Mouse (Mus musculus): ENCODE data around the gene Rhot2. TPM values are rescaled to one million over a fixed set of nuclear protein-coding genes. Genes with fewer than 3 reads are reported as not detected.

The Rhot2 gene
- total and polyA plus RNA-seq, 3 experiments = 16.2 to 33.8 (median 17.3) TPM

DNA sequence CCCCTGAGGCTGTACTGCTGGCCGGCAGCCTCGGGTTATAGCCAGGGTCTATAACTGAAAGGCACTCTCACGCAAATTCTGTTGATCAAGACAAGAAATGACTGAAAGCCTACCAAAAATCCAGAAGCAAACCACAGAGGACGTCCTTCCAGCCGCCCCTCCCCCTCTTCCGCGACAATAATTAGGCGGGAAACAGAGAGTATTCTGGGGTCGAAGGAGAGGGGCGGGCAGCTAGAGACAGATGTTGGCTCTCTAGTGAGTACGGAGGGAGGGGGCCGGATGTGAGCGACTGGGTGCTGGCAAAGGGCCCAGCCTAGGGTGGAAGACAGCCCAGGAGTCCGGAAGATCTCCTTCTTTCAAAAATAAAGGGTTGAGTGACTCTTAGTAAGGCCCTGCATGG is 52.0 kb downstream of the Rhot2 start, which contains the start of gene Fam173a:
Gene Fam173a, minus strand, starts transcription at position 287 of the 400 bp plus-strand sequence.
- in situ Hi-C loops (cut with MboI; ENCODE audit: low pct_ligation_motif_present, low pct_unique_long_range_greater_than_20kb, low sequenced_read_pairs) (loop anchor here (10.0 kb wide), 1 partner anchor 58 kb away; the partner anchor contains the start of gene Mslnl), dilution Hi-C loops (cut with MboI; ENCODE audit: extremely low pct_ligation_motif_present, extremely low pct_unique_long_range_greater_than_20kb, low sequenced_read_pairs) (no loop called here)
- H3K27ac ChIP-seq (ENCODE audit: insufficient read depth, low read depth) = peak within 1 kb of the TSS; percentile 67
- peak within 1 kb of the TSS; percentile 71; the same call in 1 of the 2 replicates for H3K4me2 ChIP-seq (ENCODE audit: insufficient read depth, low read depth, poor library complexity, severe bottlenecking)
- H3K9me3 ChIP-seq (replicated peaks; ENCODE audit: low read length) = no peaks in the 10 kb centered on the region
- H3K36me3 ChIP-seq (replicated peaks in 1 of 2; ENCODE audit: control insufficient read depth in 1 of 2, insufficient read depth in 1 of 2, low read length in 1 of 2) = peaks cover 17 to 38% of the 10 kb centered on the region in 2 experiments
- DNase-seq (ENCODE audit: extremely low read depth) = peak; percentile 76
- H3K4me1 ChIP-seq (ENCODE audit: control insufficient read depth in 1 of 2, insufficient read depth in 2 of 2) = peaks cover 14 to 34% of the 10 kb centered on the region in 2 experiments
- H3K79me2 ChIP-seq (replicated peaks; ENCODE audit: control insufficient read depth, extremely low read depth, insufficient read depth, poor library complexity, severe bottlenecking) = 0 out of 2 replicates have a peak, but pooled peaks cover 3% of the 10 kb centered on the region
- peak within 1 kb of the TSS; percentile 67 to 83 (median 76) for H3K4me3 ChIP-seq (replicated peaks in 1 of 3; ENCODE audit: low read depth in 2 of 3, low read length in 2 of 3, poor library complexity in 1 of 3)
- peaks cover 2% of the 10 kb centered on the region for H3K27me3 ChIP-seq (replicated peaks)
- no peak for TF ChIP-seq KAT2A (IDR thresholded peaks at IDR 0.05; ENCODE audit: insufficient replicate concordance, low read length)
- peak; percentile 82; the same call in 1 of the 2 replicates for TF ChIP-seq E2F4 (IDR thresholded peaks at IDR 0.05; ENCODE audit: insufficient replicate concordance, low read depth, low read length)
- TF ChIP-seq TCF12 (IDR thresholded peaks at IDR 0.05; ENCODE audit: low read depth, low read length) = peak; percentile 22; the same call in 1 of the 2 replicates
- peak; percentile 17; the same call in 1 of the 2 replicates for TF ChIP-seq MAZ (IDR thresholded peaks at IDR 0.05; ENCODE audit: low read depth, low read length)
- TF ChIP-seq NELFE (IDR thresholded peaks at IDR 0.05; ENCODE audit: low read depth, low read length) = no peak
- TF ChIP-seq CHD2 (IDR thresholded peaks at IDR 0.05; ENCODE audit: low read length) = no peak; the same call in 1 of the 2 replicates
- TF ChIP-seq HCFC1 (IDR thresholded peaks at IDR 0.05; ENCODE audit: low read depth, low read length) = no peak
- TF ChIP-seq MYC (IDR thresholded peaks at IDR 0.05; ENCODE audit: low read depth, low read length) = no peak
- TF ChIP-seq MAX (IDR thresholded peaks at IDR 0.05; ENCODE audit: low read length) = peak; percentile 40; the same call in 1 of the 2 replicates
- TF ChIP-seq NRF1 (IDR thresholded peaks at IDR 0.05; ENCODE audit: low read depth, low read length) = no peak
- TF ChIP-seq ETS1 (conservative IDR thresholded peaks at IDR 0.05; ENCODE audit: low read depth, low read length) = no peak
- TF ChIP-seq MEF2A (IDR thresholded peaks at IDR 0.05; ENCODE audit: borderline replicate concordance, low read depth, low read length) = no peak
- no peak for TF ChIP-seq GABPA (IDR thresholded peaks at IDR 0.05; ENCODE audit: insufficient replicate concordance, low read depth, low read length)
- no peak for TF ChIP-seq USF1 (IDR thresholded peaks at IDR 0.05; ENCODE audit: low read depth, low read length)
- peak; percentile 76; the same call in 1 of the 2 replicates for TF ChIP-seq RCOR1 (conservative IDR thresholded peaks at IDR 0.05; ENCODE audit: low read depth, low read length)
- 0 out of 2 replicates have a peak, but pooled peaks have one; percentile 5 for TF ChIP-seq SIN3A (IDR thresholded peaks at IDR 0.05; ENCODE audit: low read length)
- TF ChIP-seq MAFK (IDR thresholded peaks at IDR 0.05; ENCODE audit: insufficient replicate concordance, low read length) = no peak
- peak; percentile 8; the same call in 1 of the 2 replicates for TF ChIP-seq MXI1 (IDR thresholded peaks at IDR 0.05; ENCODE audit: low read depth, low read length)
- TF ChIP-seq IRF4 (IDR thresholded peaks at IDR 0.05; ENCODE audit: low read depth, low read length) = peak; percentile 2; the same call in 1 of the 2 replicates
- TF ChIP-seq EP300 (IDR thresholded peaks at IDR 0.05; ENCODE audit: low read length) = 0 out of 2 replicates have a peak, but pooled peaks have one; percentile 23
- TF ChIP-seq CHD1 (IDR thresholded peaks at IDR 0.05; ENCODE audit: low read depth, low read length) = 0 out of 2 replicates have a peak, but pooled peaks have one; percentile 51
- no peak for TF ChIP-seq USF2 (conservative IDR thresholded peaks at IDR 0.05; ENCODE audit: low read depth, low read length)
- no peak for TF ChIP-seq TBP (conservative IDR thresholded peaks at IDR 0.05; ENCODE audit: low read depth, low read length)
- TF ChIP-seq ELF1 (IDR thresholded peaks at IDR 0.05; ENCODE audit: low read depth, low read length) = no peak; the same call in 1 of the 2 replicates
- TF ChIP-seq CTCF (conservative IDR thresholded peaks at IDR 0.05 in 1 of 2, IDR thresholded peaks at IDR 0.05 in 1 of 2; ENCODE audit: low read depth in 2 of 2, low read length in 2 of 2) = no peak
- H3K9ac ChIP-seq (ENCODE audit: insufficient read depth, low read depth) = peak within 1 kb of the TSS; percentile 42
